Mouse (Mus musculus): ENCODE results near the gene Nes. TPM values are rescaled to one million over a fixed set of nuclear protein-coding genes. Genes with fewer than 3 reads are reported as not detected.
A peak's percentile ranks its signal among the peaks of the same experiment; 100 is the strongest.

Nes gene
- total RNA-seq, 2 experiments from 2014 or later, result 3.6 to 4.7 TPM

- DNase-seq (ENCODE audit: low spot score in 2 of 2), result no peak
Measured at GRCm38 (mm10) chr3:87949266-87949954, 21.5 kb upstream of the Nes start.

GRCm38 (mm10) chr3:87949955-87950515 lies 20.8 kb upstream of the Nes start:
- no peak for DNase-seq (ENCODE audit: low spot score in 2 of 2)

- no peak for DNase-seq (ENCODE audit: low spot score in 2 of 2)
Measured at GRCm38 (mm10) chr3:87951946-87952345, 18.9 kb upstream of the Nes start.

- no peak for DNase-seq (ENCODE audit: low spot score in 2 of 2)
Measured at GRCm38 (mm10) chr3:87952440-87952839, 18.4 kb upstream of the Nes start.

- no peak for DNase-seq (ENCODE audit: low spot score in 2 of 2)
Measured at GRCm38 (mm10) chr3:87958056-87958455, 12.8 kb upstream of the Nes start.

GRCm38 (mm10) chr3:87958476-87958875 lies 12.4 kb upstream of the Nes start:
- no peak for DNase-seq (ENCODE audit: low spot score in 2 of 2)

- DNase-seq (ENCODE audit: low spot score in 2 of 2), result no peak
Measured at GRCm38 (mm10) chr3:87958967-87959366, 11.9 kb upstream of the Nes start.

- DNase-seq (ENCODE audit: low spot score in 2 of 2), result no peak
Measured at GRCm38 (mm10) chr3:87959371-87959770, 11.5 kb upstream of the Nes start.

- DNase-seq (ENCODE audit: low spot score in 2 of 2), result no peak
Measured at GRCm38 (mm10) chr3:87960191-87960585, 10.7 kb upstream of the Nes start.

- peak; percentile 55 to 82 for DNase-seq (ENCODE audit: low spot score in 2 of 2)
Measured at GRCm38 (mm10) chr3:87960586-87961191, 10.2 kb upstream of the Nes start.

- DNase-seq (ENCODE audit: low spot score in 2 of 2), result peak in 1 of 2 experiments; percentile 71
Measured at GRCm38 (mm10) chr3:87970184-87970938, 517 bp upstream of the Nes start.

GRCm38 (mm10) chr3:87971489-87972202 lies 768 bp downstream of the Nes start:
- DNase-seq (ENCODE audit: low spot score in 2 of 2), result no peak

GRCm38 (mm10) chr3:87972203-87972664 lies 1.4 kb downstream of the Nes start:
- DNase-seq (ENCODE audit: low spot score in 2 of 2), result no peak

GRCm38 (mm10) chr3:87972776-87973175 lies 1.9 kb downstream of the Nes start:
- no peak for DNase-seq (ENCODE audit: low spot score in 2 of 2)

- DNase-seq (ENCODE audit: low spot score in 2 of 2), result no peak
Measured at GRCm38 (mm10) chr3:87973593-87974380, 2.9 kb downstream of the Nes start.

- no peak for DNase-seq (ENCODE audit: low spot score in 2 of 2)
Measured at GRCm38 (mm10) chr3:87974381-87974987, 3.6 kb downstream of the Nes start.

GRCm38 (mm10) chr3:87979493-87979892 lies 8.6 kb downstream of the Nes start:
- DNase-seq (ENCODE audit: low spot score in 2 of 2), result no peak

- no peak for DNase-seq (ENCODE audit: low spot score in 2 of 2)
Measured at GRCm38 (mm10) chr3:87980085-87980484, 9.2 kb downstream of the Nes start.

- DNase-seq (ENCODE audit: low spot score in 2 of 2), result no peak
Measured at GRCm38 (mm10) chr3:87980728-87981127, 9.8 kb downstream of the Nes start.

GRCm38 (mm10) chr3:87981214-87981760 lies 10.4 kb downstream of the Nes start:
- no peak for DNase-seq (ENCODE audit: low spot score in 2 of 2)

Measured in layer of hippocampus, adult 18-20 months (tissue).